Mouse (Mus musculus) cerebellum, adult (tissue): Measurements from ENCODE around the gene Gdi1.
A peak's percentile ranks its signal among the peaks of the same experiment; 100 is the strongest.

Experiments used
- ATAC-seq: cut with Nextera tagmentation; 2 replicates; pipeline ENCODE4 v1.9.2; 2017; ENCODE audit warnings: mild to moderate bottlenecking, moderate library complexity, mixed read lengths; ENCODE audit not compliant: insufficient number of reproducible peaks, low FRiP score, low TSS enrichment

The Gdi1 gene

DNA sequence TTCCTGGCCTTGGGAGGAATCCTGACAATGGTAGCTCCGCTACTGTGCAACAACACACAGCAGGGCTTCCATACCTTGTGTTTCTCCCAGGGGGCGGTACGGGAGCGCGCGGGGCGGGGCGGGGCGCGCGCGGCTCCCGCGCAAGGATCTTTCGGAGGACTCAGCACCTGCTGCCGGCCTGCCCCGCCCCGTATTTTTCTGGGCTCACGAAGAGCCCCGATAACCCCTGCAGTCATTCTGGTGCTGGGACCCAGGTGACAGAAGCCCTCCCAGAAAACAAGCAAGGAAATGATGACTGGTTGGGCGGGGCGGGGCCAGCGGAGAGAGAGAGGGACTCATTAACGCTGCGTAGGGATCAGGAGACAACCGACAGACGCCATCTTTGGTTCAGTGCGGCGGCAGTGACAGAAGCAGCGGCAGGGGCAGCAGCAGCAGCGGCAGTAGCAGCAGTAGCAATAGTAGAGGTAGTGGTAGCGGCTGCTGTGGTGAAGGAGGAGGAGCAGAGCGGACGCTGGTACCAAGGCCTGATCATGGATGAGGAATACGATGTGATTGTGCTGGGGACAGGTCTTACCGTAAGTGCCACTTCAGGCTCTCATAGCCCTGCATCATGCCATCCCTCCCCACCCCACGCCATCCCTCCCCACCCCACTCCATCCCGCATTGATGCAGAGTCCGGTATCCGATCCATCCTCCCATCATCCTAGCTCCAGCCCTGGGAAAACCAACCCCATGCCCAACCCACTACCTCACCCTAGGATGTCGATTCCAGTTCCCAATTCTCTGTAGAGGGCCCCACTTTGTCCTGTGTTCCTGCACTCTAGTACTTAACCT lies at the start of gene Gdi1:
Gene Gdi1 (plus strand): TSS at position 132 of the 834 bp plus-strand sequence.
- peak; percentile 64 for ATAC-seq

DNA sequence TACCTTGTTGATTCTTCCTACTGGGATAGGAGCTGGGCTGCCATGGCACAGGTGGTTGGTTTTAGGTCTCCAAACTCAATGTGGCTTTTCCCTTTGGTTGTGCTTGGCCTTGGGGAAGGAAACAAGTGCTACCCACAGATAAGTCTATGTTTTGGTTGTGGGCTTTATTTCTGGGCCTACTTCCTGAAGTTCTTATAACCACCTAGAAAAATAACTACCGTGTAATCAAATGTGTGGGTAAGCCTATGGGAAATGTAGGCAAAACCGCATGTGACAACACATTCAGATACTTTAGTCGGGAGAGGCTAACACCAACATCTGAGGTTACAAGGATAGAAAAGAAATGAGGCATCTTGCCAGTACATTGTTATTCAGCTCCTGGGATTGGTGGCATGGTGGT lies 47.1 kb upstream of the Gdi1 start:
- no peak for ATAC-seq

DNA sequence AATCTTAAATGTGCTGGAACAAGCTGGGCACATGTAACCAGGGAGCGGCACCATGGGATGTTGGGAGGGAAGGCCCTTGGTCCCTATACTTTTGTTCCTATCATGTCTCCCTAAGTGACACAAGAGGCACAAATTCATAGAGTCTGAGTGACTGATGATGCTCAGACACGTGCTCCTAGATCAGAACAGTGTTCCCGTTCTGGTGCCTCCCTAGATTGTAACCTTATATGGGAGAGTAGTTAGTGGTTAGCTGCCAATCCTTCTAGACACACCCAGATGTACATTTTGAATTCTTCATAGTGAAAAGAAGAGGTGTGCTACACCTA lies 35.1 kb upstream of the Gdi1 start:
- ATAC-seq, result 0 out of 2 replicates have a peak, but pooled peaks have one; percentile 7

DNA sequence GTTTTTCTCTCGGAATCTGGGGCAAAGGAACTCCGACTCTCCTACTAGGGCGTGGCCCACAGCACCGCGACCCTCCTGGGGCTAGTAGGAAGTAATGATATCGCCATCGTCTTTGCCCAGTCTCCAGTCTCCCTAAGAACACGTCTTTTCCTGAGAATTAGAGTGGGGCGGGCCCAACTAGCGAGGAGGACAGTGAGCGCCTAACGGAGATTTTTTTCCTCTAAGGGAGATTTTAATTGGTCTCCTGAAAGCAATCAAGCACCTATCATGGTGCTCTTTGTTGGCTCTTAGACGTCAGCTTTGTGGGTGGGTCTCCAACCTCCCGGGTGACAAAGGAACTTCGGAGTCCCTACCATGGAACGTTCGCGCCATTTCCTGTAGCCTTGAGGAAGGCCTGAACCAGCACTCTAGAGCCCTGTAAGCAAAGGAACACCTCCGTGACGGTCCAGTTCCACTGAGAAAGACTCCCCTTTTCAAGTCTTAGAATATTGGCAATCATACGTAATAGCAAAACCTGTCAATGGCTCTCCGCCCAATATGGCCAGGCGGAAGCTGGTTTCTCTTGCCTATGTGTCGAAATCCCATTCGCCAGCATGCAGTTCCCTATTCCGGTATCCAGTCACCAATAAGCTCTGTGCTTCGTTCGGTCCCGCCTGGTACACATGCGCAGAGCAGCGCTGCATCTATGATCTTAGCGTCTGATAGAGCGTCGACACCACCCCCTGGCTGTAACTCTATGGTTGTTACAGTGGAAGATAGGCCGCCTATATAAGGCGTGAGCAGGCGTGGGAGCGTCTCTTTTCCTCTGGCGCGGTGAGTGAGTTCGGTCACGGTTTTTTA lies 34.5 kb upstream of the Gdi1 start, which contains the start of gene Rpl10:
Gene Rpl10 (plus strand): TSS at position 751 of the 840 bp plus-strand sequence.
- ATAC-seq, result peak; percentile 96

DNA sequence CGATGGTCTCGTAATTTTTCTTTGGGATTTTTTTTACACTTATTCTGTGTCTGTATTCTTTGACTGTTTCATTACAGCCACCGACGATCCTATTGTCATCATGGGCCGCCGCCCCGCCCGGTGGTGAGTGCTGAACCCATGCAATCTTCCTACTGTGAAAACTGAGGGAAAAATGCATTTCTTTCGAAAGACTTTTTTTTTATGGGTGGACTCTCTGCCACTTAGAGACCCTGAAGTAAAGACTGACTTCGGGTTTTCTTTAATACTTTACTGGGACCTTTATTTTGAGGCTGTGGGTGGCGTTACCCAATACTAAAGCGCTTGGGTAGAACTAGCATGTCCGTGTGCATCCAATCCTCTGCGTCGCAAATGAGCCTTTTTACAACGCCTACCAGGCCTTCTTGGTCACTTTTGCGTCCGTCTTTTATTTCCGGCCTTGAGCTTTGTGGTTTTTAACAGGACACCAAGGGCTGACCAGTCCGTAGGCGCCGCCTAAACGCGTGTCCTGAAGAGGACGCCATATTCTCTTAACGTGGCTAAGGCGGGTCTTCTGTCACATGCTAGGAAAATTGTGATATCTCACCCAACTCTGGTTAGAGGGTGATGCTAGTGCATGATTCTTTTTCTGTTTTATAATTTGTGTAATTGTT lies 33.8 kb upstream of the Gdi1 start:
- no peak for ATAC-seq

DNA sequence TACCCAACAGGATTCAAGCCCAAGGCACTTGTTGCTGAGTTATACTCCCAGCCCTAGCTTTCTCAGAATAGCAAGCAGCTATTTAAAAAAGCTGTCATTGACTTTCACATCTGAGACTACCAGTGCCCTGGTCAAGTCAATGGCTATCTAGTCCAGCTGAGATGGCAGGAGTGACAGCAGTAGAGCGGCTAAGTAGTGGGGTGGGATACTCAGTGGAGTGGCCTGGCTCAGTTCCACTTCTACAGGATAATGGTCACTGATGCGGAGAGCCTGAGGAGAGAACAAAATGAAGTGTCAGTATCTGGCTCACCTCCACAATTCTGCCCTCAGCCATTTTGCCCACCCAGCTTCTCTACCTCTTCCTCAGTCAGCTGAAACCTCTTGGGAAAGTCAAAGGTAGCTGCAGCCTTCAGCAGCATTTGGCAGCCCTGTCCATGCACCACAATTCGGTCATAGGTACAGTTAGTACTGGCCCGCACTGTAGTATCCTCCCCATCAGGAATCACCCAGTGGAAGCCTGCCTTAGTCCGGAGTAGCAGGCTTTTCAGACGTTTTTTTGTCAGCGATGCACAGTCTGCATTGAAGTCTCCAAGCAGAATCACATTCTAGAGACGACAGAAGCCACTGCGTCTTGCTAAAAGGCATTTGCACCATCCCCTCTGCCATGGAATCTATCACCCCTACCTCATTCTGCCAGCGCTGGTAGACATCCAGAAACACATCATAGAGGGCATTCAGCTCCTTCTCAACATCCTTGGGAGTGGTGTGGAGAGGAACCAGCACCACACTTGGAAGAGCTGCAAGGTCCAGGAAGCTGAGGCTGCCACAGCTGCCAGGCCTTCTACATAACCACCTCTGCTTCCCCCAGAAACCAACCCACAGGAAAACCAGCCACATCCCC lies 31.1 kb upstream of the Gdi1 start:
- ATAC-seq, result no peak

DNA sequence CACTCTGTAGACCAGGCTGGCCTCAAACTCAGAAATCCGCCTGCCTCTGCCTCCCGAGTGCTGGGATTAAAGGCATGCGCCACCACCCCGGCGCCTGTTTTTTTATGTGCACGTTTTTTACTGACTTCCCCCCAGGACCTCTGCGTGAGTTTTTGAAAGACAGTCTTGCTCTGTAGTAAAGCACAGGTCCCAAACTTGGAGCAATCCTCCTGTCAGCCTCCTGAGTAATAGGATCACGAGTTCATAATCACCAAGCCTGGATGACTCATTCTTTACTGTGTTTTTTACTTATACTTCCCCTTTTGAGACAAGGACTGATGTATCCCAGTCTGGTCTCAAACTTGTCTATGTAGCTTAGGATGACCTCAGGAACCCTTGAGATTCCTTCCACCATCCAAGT lies 26.9 kb upstream of the Gdi1 start:
- ATAC-seq, result no peak

DNA sequence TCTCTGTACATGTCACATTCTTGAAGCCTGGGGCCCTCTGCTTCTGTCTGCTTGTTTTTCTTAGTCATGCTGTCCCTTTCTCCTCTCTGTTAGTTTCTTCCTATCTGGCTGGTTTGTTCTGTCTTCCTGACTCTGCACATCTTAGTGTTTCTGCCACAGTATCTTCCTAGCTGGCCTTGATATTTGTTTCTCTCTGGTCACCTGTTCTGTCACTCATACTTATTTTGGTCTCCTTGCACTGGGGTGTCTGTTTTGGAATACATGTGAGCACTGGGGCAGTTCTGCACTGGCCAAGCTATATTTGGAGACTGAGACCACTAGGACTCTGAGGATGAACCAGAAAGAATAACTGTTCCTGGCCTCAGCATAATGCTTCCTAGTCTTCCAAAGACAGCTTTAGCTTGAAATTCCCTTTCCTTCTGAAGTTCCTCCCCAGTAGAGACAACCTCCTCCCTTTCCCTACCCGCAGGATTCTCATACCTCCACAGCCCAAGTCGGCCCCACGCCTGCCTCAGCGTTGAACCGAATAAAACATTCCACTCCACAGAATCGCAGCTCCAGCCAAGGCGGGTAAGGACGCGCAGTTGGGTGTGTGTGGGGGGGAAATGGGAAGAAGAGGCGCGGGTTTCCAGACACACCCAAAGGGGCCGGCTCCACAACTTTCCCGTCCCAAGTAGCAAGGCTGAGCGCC lies 23.6 kb upstream of the Gdi1 start:
- ATAC-seq, result no peak

DNA sequence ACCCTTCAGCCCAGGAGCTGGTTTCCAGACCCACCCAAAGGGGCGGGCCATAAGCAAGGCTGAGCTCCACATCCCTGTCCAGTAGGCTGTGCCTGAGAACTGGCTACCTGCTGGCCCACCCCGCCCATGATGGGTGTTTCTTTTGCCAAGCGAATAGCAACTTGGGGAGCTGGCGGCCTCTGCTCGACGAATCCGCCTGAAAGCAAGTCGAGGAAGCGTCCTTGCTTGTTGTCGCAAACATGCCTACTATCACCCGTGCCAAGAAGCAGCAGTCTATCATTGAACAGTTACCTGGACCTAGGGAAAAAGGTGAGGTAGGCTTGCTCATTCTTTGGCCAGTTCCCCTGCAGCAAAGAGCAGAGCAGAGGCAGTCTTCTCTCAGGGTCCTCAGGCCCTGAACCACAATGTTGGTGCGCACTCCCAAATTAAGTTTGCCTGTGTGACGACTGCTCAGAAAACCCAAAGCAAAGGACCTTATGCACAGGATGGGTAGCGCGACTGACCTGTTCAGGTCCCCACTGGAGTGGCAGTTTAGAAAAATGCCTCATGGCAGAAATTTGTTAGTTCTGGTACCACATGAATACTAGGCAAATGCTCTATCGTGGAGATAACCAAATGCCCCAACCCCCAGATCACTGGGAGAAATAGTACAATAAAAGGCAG lies 22.9 kb upstream of the Gdi1 start, which contains the start of the genes Taz and Dnase1l1:
Gene Taz (plus strand): TSS at position 181 of the 663 bp plus-strand sequence.
Gene Dnase1l1 (minus strand): TSS at position 606 of the 663 bp plus-strand sequence.
- ATAC-seq, result peak; percentile 90

DNA sequence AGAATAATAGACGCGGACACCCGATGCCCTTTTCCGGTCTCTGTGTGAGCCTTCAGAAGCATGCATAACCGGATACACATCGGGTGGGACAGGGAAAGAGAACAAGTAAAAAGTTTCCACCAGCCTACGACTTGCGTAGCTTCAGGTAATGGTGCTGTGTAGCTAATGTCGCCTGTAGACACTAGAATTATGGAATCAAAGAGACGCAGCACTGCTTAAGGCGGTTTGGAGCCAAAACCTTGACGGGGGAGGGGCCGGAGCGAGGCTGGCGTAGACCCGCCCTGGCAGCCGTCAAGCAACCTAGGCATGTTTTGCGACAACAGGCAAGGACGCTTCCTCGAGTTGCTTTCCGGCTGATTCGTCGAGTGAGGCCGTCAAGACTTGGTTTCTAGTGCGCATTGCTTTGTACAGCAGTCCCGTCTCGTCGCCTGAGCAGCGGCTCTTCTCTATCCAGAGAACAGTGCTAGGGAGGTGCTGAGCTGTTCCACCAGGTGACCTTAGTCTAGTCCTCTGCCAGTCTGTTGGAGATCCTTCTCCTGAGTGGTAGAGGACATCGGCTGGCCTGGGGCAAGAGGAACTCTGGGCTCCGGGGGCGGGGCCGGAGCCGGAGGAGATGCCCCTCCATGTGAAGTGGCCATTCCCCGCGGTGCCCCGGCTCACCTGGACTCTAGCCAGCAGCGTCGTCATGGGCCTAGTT lies 22.3 kb upstream of the Gdi1 start:
- ATAC-seq, result peak; percentile 80

DNA sequence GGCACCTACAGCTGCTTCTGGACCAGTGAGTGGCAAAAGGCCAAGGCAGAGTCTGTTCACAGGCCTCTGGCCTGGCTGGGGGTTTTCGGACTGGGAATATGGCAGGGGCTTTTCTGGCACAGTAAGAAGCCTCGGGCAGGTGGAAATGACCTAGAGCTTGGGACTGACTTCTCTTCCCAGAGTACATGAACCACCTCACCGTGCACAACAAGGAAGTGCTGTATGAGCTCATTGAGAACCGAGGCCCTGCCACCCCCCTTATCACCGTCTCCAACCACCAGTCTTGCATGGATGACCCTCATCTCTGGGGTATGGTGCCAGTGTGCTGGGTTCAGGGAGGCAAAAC lies 21.7 kb upstream of the Gdi1 start:
- 0 out of 2 replicates have a peak, but pooled peaks have one; percentile 15 for ATAC-seq

DNA sequence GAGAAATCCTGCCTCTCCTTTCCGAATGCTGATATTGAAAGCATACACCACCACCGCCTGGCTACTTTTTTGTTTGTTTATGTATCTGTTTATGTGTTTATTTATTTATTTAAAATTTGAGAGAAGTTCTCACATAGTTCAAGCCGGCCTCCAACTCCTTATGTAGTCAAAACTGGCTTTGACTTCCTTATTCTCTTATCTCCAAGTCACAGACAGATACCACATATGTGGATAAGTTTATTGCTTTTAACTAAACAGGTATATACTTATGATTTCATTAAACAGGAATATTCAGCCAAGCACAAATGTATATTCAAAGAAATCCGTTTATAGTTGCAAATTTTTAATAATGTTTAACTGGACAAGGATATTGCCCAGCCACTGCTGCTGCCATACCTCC lies 11.4 kb upstream of the Gdi1 start:
- ATAC-seq, result no peak

DNA sequence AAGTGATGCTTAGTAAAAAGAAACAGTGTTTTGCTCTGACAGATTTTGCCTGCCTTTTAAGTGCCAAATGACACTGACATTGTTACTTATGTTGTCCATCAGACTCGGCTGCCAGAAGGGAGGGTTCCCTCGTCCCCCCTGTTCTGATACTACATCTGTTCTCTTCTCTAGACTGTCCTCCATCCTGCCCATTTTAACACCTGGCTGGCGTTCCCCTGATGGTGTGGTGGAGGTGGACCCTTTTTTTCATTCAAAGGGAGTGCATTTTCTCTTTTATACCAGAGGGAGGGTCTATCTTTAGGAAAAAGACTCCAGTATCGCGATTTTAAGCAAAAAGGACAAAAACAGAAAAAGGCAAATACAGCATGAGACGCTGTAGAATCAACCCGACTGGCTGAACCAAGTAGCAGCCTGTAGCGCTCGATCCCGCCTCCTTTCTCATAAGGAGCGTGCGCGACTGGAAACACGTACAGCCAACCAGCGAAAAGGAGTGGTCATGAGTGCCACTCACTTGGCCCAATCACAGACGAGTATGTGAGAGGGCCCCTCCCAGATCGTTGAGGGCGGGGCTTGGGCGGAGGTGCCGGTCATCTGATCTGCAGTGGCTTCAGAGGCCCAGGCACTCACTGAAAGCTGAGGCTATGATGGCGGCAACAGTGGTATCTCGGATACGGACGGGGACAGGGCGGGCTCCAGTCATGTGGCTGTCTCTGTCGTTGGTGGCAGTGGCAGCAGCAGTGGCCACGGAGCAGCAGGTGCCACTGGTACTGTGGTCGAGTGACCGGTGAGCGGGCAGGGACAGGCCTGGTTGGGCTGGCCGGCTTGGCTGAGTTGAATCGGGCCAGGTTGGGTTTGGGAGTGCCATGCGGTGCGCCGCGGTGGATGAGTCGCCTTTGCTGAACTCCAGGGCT lies 8.0 kb upstream of the Gdi1 start, which contains the start of gene Atp6ap1:
Gene Atp6ap1 (plus strand): TSS at position 560 of the 911 bp plus-strand sequence.
- peak; percentile 99 for ATAC-seq

DNA sequence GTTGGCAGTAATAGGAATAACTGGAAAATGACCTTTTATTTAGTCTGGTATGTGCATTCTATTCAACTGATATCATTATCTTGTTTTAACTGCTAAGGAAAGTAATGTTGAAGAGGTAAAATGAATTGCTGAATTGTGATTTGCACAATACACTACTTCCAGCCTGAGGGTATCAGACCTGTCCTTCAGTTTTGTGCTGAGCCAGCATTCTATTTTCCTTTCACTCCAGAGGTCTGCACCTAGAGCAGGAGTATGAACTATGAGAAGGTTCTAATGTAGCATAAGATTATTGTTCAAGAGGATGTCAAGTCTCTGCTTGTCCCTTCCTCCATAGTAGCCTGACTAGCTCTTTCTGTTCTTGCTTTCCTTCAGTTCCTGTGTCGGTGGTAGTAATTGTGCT lies 6.5 kb upstream of the Gdi1 start:
- ATAC-seq, result no peak

DNA sequence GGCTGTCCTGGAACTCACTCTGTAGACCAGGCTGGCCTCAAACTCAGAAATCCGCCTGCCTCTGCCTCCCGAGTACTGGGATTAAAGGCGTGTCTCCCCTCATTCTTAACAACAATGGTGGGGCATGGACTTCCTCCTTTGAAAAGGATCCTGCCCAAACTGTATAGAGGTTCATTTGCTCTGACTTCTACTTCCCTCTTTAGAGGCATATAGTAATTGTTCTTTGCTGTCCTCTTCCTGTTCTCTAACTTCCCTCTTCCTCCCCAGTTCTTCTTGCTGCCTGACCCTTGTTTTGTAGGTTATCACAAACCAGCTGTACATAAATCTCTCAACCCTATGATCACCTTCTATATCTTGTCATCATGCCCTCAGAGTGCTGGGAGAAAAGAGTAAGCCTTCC lies 5.1 kb upstream of the Gdi1 start:
- ATAC-seq, result no peak

DNA sequence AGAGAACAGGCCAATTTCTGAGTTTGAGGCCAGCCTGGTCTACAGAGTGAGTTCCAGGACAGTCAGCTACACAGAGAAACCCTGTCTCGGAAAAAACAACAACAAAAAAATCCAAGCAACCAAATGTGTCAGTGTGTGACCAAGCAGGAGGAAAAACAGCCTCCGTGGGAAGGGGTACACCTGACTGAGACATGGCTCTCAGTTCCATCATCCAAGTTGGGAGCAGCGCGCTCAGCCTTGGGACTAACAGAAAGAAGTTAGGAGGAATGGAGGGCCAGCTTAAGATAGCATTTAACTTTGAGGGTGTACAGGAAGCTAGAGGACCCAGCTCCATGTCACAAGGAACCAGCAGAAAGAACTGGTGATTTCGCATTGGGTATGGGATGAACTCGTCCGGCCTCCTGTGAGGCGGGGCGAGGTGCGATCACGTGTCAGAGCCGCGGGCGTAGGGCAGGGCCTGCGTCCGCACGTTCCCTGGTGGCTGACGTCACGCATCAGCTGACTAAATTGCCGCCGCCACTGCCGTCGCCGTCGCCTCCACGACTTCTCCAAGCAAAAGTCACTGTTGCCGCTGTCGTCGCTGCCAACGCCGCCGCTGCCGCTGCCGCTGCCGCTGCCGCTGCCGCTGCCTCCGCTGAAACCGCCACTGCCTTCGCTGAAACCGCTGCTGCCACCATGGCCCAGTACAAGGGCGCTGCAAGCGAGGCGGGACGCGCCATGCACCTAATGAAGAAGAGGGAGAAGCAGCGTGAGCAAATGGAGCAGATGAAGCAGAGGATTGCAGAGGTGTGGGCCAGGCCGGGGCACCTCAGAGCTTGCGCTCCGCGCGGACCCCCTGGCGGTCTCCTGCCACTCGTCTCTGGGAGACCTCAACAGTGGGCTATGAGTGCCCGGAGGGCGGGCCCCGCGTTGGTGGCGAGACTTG lies 8.0 kb downstream of the Gdi1 start, which contains the start of gene Fam50a:
Gene Fam50a (plus strand): TSS at position 494 of the 925 bp plus-strand sequence.
- ATAC-seq, result peak; percentile 88; the same call in 1 of the 2 replicates
